Mouse (Mus musculus) adipocyte (in vitro differentiated cells): ENCODE measurements around the gene Sec16b.

Experiments used
- DNase-seq: peaks from one replicate; pipeline ENCODE4 v3.0.0-alpha.2; 2016; ENCODE audit warnings: low spot score

Sec16b gene

DNA sequence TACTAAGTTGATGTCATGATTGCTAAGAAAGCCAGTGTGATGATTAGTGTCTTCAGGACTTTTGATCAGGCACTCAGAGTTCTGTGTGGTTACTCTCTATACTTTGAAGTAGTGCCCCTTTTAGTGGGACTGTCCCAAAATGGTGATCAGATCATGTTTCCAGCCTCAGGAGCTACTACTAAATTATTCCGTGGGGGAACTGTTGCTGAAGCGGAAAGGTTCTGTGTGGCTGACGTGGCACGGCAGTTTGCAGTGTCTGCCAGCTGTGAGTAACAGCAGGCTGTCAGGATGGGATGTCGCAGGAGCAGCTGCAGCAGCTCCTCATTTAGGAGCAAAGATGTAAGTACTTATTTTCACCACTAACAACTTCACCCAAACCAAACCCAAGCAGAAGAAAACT lies at the start of gene Sec16b:
TSS of gene Sec16b (plus strand) at position 207 of the 400 bp plus-strand sequence.
- peak; percentile 93 for DNase-seq

DNA sequence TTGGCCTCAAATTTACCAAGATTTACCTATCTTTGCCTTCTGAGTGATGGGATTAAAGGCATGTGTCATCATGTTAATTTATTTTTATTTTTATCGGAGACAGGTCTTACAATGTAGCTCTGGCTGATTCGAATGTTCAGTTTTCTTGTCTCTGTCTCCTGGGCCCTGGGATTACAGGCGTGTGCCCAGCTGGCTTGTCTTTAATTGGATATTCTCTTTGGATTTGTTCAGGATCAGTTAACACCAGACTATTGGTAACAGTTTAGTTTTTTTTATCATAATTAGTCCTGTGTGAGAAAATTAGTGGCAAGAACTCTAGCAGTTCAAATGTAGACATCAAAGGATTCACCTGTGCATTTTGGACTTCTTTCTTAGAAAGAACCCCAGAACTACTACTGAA lies 48.7 kb upstream of the Sec16b start:
- no peak for DNase-seq

DNA sequence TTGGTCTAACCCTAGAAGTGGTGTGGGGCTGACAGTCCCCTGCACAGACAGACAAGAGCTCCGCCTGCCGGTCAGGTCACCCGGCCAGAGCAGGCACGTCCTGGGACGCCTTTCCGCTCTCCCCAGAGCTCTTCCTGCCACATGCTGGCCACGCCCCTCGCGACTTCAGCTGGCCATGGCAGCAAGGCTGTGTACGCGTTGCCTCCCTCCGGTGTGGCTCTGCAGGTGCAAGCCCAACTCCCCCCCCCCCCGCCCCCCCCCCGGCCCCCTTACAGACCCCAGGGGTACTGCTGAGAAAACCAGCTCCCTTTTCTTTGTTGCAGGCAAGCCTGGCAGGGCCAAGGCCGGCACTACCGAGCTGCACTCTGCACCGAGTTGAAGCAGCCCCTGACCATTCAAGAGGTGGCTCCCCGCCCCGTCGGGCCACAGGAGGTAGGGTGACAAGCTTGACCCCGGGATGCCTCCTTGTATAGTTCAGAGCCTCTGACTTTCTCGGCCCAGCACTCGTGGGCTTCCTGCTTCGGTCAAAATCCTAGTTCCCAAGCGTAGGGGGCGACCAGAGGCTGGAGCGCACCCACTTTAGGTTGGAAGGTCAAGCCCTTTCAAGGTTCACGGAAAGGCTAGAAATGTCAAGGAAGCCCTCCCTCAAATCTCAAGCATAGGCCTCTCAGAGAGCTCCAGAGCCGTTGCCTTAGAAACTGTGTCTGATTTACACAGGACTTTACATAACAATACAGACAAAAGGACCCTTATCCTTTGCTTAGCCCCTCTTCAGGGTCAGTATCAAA lies 47.9 kb upstream of the Sec16b start, which contains the start of gene Cryzl2:
TSS of gene Cryzl2 (plus strand) at position 157 of the 788 bp plus-strand sequence.
- no peak for DNase-seq

DNA sequence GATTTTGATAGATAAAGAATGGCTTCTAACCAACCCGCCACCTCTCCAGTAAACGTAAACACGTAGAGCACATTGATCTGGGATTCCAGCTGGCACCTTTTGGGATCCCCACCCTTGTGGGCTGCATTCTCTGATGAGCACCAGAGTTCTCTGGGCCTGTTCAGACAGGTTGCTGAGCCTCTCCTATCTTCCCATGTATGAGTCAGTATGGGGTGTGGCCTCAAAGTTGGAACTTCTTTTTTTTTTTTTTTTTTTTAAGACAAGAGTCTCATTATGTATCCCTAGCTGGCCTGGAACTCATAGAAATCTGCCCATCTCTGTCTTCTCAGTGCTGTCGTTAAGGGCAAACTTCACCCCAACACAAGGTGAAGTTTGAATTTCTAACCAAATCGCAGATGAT lies 46.6 kb upstream of the Sec16b start:
- DNase-seq = no peak

DNA sequence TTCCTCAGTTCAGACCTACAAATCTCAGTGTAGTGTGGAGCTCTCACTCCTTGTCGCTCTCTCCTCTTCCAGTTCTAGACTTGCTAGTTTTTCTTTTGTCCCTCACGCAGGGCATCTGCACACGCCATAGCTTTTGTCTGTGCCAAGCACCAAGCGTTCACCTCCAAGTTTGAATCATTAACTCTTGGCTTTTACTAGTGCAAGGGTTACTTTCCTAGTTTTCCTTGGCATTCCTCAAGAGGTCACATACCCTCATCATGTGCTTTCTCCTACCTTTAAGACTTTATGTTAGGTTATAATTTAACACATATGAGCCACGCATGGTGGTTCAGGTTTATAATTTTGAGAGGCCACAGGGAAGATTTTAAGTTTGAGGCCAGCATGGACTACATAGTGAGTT lies 45.3 kb upstream of the Sec16b start:
- DNase-seq = no peak

DNA sequence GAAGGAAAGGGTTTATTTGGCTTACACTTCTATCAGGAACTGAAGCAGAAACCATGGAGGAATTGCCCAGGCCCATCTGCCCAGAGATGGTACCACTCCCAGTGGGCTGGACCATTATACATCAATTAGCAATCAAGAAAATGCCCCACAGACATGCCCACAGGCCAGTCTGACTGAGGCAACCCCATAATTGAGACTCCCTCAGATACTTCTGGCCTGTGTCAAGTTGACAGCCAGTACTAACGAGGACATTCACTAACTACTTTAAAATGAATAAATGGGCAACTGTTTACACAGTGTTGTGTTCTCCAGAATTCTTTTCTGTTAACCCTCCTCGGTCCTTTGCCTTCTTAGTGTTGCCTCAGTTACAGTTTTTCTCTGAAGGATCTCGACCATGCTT lies 44.2 kb upstream of the Sec16b start:
- DNase-seq = no peak

DNA sequence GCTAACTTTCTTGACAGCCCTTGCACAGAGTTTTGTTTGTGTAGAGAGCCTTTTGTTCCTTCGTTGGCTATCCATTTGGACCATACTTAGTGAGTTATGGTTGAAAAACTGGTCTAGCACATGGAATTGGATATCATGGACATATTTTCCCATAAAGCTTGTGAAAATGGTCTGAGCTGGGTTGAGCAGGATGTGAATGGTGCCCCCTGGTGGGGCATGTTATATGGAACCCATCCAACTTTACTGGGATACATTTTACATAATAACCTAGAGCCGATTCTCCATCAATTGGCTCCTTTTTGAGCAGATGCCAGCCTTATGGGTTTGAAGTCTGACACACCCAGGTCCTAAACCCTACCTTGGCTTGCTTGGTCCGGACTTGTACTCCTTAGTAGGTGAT lies 41.3 kb upstream of the Sec16b start:
- no peak for DNase-seq

DNA sequence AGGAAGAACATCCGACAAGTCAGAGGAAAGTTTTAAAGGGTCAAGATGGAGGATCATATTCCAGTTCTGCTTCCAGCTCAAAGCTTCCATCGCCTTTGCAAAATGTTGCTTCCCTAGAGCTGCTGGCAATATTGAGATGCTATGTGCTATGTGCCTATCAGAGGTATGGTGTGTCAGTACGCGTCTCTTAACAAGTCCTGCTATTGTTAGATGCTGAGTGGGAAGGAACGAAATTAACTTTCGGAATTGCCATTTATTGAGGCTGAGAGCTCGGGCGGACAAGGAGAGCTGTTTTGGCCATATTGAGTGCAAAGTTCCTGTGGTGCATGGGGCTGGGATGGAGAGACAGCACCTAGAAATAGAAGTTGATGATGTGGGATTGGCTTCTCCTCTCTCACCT lies 38.7 kb upstream of the Sec16b start:
- DNase-seq = no peak

DNA sequence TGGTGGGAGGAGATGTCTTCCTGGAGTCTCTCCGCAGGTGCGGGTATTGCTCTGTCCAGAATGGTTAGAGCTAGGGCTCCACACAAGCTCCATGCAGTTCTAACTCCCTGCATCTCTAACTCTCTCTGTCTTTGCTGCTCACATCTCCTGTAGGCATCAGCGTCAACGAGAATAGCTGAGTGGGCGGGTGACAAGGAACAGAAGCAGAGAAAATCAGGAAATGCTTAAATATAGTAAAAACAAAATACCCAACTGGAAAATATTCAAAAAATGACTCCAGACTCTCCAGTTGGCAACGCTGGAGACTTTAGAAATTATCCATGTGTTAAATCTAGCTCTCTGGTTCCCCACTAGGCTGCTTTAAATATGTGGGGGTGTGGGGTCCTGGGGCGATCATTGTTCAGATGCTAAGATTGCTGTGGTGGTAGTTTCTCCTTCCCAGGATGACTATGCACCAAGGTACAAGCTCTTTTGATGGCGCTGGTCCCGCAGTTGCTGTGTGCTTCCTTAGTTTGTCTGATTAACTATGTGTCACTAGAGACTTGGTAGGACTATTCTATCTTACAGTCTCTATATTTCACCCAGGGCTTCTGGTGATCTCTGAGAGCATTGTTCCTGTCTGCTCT lies 35.7 kb upstream of the Sec16b start:
- DNase-seq = no peak

DNA sequence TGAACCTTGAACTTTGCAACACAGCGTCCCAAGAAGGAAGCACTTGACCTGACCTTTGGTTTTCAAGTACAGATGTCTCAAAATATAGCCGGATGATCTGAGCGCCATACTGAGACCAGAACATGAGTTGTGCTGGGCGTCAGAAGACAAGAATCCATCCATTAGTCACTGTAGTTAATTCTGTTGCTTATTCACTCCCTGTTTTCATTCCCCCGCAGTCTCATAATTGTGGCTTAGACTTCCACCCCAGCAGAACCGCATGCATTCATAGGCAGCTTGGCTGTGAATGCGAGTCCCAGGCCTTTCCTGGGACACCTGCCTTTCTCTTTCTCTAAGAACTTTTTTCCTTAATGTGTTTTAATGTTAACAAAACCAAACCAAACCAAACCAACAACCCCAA lies 33.8 kb upstream of the Sec16b start:
- DNase-seq = no peak

DNA sequence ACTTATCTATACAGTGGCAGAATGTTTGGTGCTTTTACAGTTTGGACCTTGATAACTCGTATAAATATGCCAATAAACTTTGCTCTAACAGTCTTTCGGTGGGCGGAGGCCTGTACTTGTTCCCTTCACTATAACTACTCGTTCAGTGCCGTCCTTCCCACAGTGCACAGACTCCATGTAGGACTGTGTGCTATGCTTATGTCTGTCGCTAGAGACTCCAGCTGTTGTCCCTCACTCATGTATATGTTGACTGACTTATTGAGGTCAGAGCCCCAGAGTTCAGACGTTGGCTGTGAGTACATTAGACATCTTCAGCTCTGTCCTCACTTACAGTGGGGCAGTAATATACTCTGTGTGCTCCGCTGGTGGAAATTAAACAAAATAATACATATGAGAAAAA lies 31.7 kb upstream of the Sec16b start:
- no peak for DNase-seq

DNA sequence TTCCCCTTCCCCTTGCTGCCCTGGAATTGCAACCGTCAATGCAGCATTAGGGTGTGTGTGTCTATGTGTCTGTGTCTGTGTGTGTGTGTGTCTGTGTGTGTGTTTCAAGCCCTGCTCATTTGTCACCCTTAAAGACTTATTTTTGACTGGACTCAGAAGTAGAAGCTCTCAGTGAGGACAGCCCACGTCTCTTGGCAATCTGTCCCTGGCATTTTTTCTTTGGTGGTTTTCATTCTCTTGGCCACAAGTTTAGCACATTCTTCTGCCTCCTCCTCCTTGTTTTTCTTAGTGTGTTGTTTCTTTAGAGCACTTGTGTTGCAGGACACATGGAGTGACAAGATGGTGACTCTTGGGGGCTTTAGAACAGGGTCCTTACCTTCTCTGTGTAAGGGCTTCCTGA lies 30.3 kb upstream of the Sec16b start:
- peak; percentile 5 for DNase-seq

DNA sequence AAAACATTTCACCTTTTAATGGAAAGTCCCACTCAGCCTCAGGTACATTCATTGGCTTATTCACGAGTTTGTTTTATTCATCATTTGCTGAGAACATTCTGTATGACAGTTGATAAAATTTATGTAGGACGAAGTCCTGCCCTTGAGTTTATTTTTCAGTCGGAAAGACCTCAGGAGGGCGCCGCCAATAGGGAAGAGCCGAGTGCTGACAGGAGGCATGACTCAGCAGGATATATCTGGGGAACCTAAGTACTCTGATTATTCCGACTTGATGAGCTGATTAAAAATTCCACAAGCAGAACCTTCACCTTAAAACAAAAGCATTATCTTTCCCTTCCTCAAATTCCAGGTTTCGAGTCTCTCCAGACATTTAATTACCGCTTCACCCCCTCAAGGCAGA lies 26.4 kb upstream of the Sec16b start:
- DNase-seq = no peak

DNA sequence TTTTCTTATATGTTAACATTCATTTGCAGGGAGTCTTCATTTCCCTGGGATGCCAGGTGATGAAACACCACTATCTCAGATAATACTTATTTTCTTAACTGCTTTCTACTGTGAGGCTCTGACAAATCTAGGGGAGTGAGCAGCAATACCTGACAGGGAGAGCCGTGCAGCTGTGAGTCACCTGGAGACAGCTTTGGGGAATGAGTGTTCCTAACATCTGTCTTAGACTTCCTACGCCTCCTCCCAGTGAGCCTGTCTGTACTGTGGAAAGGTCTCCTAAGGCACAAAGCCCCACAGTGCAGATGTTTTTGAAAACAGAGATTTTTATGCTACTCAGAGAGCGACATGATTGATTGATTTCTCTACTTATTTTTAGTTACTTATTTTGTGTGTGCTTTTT lies 25.6 kb upstream of the Sec16b start:
- DNase-seq = no peak

DNA sequence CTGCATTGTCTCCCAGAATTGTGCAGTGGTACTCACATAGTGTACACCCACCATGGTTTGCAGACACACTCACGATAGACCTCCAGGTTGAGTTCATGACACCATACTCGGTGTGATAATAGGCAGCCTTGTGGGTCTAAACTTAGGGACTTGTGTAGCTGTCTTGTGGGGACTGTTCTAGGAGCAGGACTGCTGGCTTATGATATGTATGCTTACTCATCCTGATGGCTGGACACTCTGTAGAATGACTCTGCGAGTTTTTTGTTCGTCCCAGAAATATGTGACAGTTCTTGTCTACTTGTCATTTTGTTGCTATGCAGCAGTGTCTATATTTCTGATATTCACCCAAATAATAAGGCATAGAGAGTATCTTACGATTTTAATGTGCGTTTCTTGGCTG lies 24.9 kb upstream of the Sec16b start:
- DNase-seq = no peak

DNA sequence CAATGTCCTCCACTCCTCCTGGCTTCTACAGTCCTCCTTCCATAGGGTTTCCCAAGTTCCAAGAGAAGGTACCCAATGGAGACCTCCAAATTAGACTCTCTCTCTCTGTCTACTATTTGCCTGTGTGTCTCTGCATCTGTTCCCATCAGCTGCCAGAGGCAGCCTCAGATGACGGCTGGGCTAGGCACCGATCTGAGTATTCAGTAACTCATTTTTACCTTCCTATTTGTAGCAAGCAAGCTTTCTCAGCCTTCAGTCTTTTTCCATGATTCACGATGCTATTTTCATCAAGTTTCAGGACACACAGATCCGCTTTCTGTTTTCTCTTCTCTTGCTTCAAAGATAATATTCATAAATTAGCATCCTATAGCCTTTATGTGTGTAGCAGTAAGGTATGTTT lies 22.4 kb upstream of the Sec16b start:
- no peak for DNase-seq

DNA sequence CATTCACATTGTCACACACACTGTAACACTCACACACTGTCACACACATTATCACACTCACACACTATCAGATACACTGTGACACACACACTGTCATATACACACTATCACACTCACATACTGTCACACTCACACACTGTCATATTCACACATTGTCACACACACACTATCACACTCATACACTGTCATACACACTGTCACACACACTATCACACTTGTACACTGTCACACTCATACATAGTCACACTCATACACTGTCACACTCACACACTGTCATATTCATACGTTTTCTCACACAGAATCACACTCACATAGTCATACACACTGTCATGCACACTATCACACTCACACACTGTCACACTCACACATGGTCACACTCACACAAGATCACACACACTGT lies 5.9 kb upstream of the Sec16b start:
- DNase-seq = no peak

DNA sequence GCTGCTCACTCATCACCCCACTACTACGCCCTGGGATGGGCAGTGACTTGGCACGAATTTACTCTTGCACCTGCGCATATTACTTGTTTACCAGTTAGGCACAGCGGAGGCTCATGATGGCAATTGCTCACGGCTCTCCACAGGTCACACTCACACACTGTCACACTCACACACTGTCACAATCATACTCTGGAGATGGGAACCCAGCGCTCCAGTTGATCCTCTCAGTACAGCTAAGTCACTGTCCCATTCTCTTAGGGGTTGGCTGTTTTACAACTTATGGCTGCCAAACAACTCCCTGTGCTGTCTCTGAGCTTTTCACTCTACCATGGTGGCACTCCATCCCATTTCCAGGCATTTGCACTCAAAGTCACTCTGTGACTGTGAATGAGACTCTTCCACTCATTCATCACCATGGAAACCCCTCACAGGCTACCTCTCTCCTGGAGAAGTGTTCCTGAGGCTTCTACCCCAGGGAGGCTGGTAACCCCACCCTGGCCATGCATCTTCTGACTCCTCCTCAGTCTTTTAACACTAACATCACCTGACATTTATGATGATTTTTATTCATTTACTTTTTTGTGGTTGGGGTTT lies 5.1 kb upstream of the Sec16b start:
- DNase-seq = no peak

DNA sequence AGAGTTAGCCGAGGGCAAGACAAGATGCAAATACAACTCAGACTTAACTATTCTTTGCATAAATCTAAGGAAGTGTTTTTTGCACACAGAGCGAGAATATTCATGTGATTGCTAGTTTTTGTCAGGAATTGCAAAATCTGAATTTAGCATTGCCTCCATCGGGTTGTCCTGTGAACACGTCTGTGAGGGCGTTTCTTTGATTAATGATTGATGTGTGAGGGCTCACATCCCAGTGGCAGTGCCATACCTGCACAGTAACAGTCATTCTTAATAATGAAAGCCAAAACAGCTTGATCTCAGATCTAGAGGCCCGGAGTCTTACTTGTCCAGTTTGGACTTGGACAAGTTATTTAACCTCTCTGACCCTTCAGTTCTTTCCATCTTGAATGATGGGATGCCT lies 3.5 kb upstream of the Sec16b start:
- no peak for DNase-seq

DNA sequence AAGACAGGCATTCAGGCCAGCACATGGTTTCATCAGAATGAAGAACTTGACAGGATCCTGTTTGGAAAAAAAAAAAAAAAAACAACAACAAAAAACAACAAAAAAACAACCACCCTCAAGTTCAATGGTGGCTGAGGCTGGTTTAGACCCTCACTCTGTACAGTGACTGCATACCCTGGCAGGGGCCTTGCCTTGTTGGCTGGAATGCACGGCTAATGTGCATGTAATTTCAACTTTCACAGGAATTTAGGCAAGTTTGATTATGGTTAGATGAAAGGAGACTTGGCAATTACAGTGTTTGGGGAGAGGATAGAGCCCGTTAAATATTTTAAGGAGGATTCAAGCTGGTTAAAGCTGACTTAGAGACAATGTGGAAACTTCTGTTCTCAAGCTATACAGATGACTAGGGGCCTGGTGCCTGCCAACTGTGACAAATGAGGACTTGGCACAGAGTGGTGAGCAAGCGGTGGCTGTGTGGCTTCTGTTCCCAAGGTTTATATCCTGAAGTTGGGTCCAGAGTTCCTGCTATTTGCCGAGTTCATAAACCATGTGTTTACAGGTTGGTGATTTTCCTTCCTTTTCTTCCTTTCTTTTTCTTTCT lies 567 bp downstream of the Sec16b start:
- peak; percentile 88 for DNase-seq

DNA sequence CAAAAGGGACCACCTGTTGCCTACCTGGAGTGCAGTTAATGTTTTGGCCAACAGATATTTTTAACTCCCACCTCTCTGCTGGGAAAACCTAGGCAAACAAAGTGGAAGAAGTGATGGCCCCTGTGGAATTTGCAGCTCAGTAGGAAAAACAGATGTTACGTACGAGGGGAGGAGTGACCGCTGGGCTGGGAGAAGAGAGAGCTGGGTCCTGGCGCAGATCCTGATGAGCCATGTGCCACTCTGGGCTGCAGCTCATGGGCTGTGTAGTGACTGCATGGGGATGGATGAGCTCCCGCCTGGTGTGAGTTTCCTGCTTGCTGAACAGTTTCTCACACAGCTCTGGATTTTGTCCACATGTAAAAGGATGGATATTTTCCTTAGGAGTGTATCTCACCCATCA lies 1.3 kb downstream of the Sec16b start:
- peak; percentile 86 for DNase-seq

DNA sequence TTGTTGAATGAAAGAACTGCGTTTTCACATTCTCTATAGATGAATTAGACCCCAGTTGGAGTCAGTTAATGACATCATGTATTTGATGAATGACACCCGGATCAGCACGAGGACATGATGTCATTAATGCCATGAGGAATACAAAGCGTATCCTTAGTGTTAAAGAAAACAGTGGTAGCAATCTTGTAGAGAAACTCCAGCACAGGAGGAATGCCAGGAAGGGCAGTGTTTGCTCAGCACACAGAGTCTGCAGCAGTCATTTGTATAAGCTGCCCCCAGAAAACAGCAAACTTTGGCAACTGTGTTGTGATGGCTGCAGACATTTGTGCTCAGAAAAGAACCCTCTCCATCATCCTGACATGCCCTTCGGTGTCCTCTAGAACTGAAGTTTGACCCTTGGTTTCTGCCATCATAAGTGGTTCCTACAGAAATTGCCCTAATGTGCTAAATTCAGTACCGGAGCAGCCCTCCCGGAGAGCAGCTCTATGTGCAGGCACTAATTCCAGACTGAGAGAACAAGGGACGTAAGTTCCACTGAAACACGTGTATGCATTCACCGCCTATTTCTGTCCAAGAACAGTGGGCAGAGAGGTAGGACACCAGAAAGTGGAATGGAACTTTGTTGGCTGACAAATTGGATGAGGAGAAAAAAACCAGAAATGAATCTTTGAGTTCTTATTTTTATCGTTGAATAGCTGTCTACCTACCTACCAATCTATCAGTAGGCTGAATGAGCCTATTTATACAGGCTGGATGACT lies 6.3 kb downstream of the Sec16b start:
- no peak for DNase-seq
